Mouse (Mus musculus): Measurements from ENCODE around the gene Fastkd1. TPM values are rescaled to one million over a fixed set of nuclear protein-coding genes. Genes with fewer than 3 reads are reported as not detected.
"Not testable (repeated sequence)": the region's sequence is repeated elsewhere in the genome, so short reads cannot be mapped to it uniquely, and the experiment has no call there.

Fastkd1 gene
- polyA plus RNA-seq, 1 experiment: 7.8 TPM

GRCm38 (mm10) chr2:69684488-69684887 lies 28.8 kb downstream of the Fastkd1 start:
- Histone ChIP-seq H3K27ac (ENCODE audit: control insufficient read depth, insufficient read depth, low read depth, low read length) (no peak overlapping the region), H3K27me3 (ENCODE audit: control insufficient read depth, insufficient read depth, low read length) (no peaks in the 10 kb centered on the region), H3K4me1 (ENCODE audit: control insufficient read depth, insufficient read depth, low read length) (no peaks in the 10 kb centered on the region), H3K36me3 (ENCODE audit: control insufficient read depth, insufficient read depth, low read length) (no peaks in the 10 kb centered on the region), H3K4me3 (ENCODE audit: control insufficient read depth, low read depth, low read length) (no peak overlapping the region)
- TF ChIP-seq POLR2A (IDR thresholded peaks at IDR 0.05; ENCODE audit: control insufficient read depth, low read depth, low read length): no peak

- H3K36me3 ChIP-seq (ENCODE audit: control insufficient read depth, insufficient read depth, low read length): no peaks in the 10 kb centered on the region
- no peak for TF ChIP-seq POLR2A (IDR thresholded peaks at IDR 0.05; ENCODE audit: control insufficient read depth, low read depth, low read length)
- no peak overlapping the region for H3K27ac ChIP-seq (ENCODE audit: control insufficient read depth, insufficient read depth, low read depth, low read length)
- H3K27me3 ChIP-seq (ENCODE audit: control insufficient read depth, insufficient read depth, low read length): no peaks in the 10 kb centered on the region
- H3K4me3 ChIP-seq (ENCODE audit: control insufficient read depth, low read depth, low read length): no peak overlapping the region; the same call in 1 of the 2 replicates
- H3K4me1 ChIP-seq (ENCODE audit: control insufficient read depth, insufficient read depth, low read length): no peaks in the 10 kb centered on the region
Measured at GRCm38 (mm10) chr2:69683036-69683805, 30.1 kb downstream of the Fastkd1 start.

- Histone ChIP-seq H3K27ac (ENCODE audit: control insufficient read depth, insufficient read depth, low read depth, low read length) (no peak overlapping the region), H3K4me3 (ENCODE audit: control insufficient read depth, low read depth, low read length) (no peak overlapping the region), H3K4me1 (ENCODE audit: control insufficient read depth, insufficient read depth, low read length) (no peaks in the 10 kb centered on the region), H3K27me3 (ENCODE audit: control insufficient read depth, insufficient read depth, low read length) (no peaks in the 10 kb centered on the region), H3K36me3 (ENCODE audit: control insufficient read depth, insufficient read depth, low read length) (no peaks in the 10 kb centered on the region)
- no peak for TF ChIP-seq POLR2A (IDR thresholded peaks at IDR 0.05; ENCODE audit: control insufficient read depth, low read depth, low read length)
- TF ChIP-seq CTCF (IDR thresholded peaks at IDR 0.05; ENCODE audit: control insufficient read depth, insufficient read depth, insufficient replicate concordance, low read depth, low read length): no peak
Measured at GRCm38 (mm10) chr2:69681931-69682330, 31.4 kb downstream of the Fastkd1 start.

GRCm38 (mm10) chr2:69679990-69680389 lies 33.3 kb downstream of the Fastkd1 start:
- H3K4me3 ChIP-seq (ENCODE audit: control insufficient read depth, low read depth, low read length): no peak overlapping the region
- no peaks in the 10 kb centered on the region for H3K27me3 ChIP-seq (ENCODE audit: control insufficient read depth, insufficient read depth, low read length)
- TF ChIP-seq POLR2A (IDR thresholded peaks at IDR 0.05; ENCODE audit: control insufficient read depth, low read depth, low read length) (no peak), CTCF (IDR thresholded peaks at IDR 0.05; ENCODE audit: control insufficient read depth, insufficient read depth, insufficient replicate concordance, low read depth, low read length) (0 out of 2 replicates have a peak, but pooled peaks have one; percentile 28)
- H3K4me1 ChIP-seq (ENCODE audit: control insufficient read depth, insufficient read depth, low read length): no peaks in the 10 kb centered on the region
- H3K36me3 ChIP-seq (ENCODE audit: control insufficient read depth, insufficient read depth, low read length): no peaks in the 10 kb centered on the region
- H3K27ac ChIP-seq (ENCODE audit: control insufficient read depth, insufficient read depth, low read depth, low read length): no peak overlapping the region

- H3K27ac ChIP-seq (ENCODE audit: control insufficient read depth, insufficient read depth, low read depth, low read length); H3K36me3 ChIP-seq (ENCODE audit: control insufficient read depth, insufficient read depth, low read length); H3K4me1 ChIP-seq (ENCODE audit: control insufficient read depth, insufficient read depth, low read length); H3K27me3 ChIP-seq (ENCODE audit: control insufficient read depth, insufficient read depth, low read length); H3K4me3 ChIP-seq (ENCODE audit: control insufficient read depth, low read depth, low read length): not testable (repeated sequence)
Measured at GRCm38 (mm10) chr2:69677215-69677614, 36.1 kb downstream of the Fastkd1 start.

- Histone ChIP-seq H3K27ac (ENCODE audit: control insufficient read depth, insufficient read depth, low read depth, low read length) (no peak overlapping the region), H3K4me1 (ENCODE audit: control insufficient read depth, insufficient read depth, low read length) (no peaks in the 10 kb centered on the region), H3K27me3 (ENCODE audit: control insufficient read depth, insufficient read depth, low read length) (no peaks in the 10 kb centered on the region), H3K4me3 (ENCODE audit: control insufficient read depth, low read depth, low read length) (no peak overlapping the region), H3K36me3 (ENCODE audit: control insufficient read depth, insufficient read depth, low read length) (no peaks in the 10 kb centered on the region)
- TF ChIP-seq CTCF (IDR thresholded peaks at IDR 0.05; ENCODE audit: control insufficient read depth, insufficient read depth, insufficient replicate concordance, low read depth, low read length) (no peak), POLR2A (IDR thresholded peaks at IDR 0.05; ENCODE audit: control insufficient read depth, low read depth, low read length) (no peak)
Measured at GRCm38 (mm10) chr2:69676713-69677112, 36.6 kb downstream of the Fastkd1 start.

- H3K4me1 ChIP-seq (ENCODE audit: control insufficient read depth, insufficient read depth, low read length): no peaks in the 10 kb centered on the region; the same call in 1 of the 2 replicates
- H3K27ac ChIP-seq (ENCODE audit: control insufficient read depth, insufficient read depth, low read depth, low read length): no peak overlapping the region
- no peaks in the 10 kb centered on the region for H3K36me3 ChIP-seq (ENCODE audit: control insufficient read depth, insufficient read depth, low read length)
- no peak overlapping the region for H3K4me3 ChIP-seq (ENCODE audit: control insufficient read depth, low read depth, low read length)
- no peak for TF ChIP-seq POLR2A (IDR thresholded peaks at IDR 0.05; ENCODE audit: control insufficient read depth, low read depth, low read length)
- TF ChIP-seq CTCF (IDR thresholded peaks at IDR 0.05; ENCODE audit: control insufficient read depth, insufficient read depth, insufficient replicate concordance, low read depth, low read length): no peak
- no peaks in the 10 kb centered on the region for H3K27me3 ChIP-seq (ENCODE audit: control insufficient read depth, insufficient read depth, low read length)
Measured at GRCm38 (mm10) chr2:69675266-69675665, 38.0 kb downstream of the Fastkd1 start.

- Histone ChIP-seq H3K36me3 (ENCODE audit: control insufficient read depth, insufficient read depth, low read length) (no peaks in the 10 kb centered on the region), H3K4me3 (ENCODE audit: control insufficient read depth, low read depth, low read length) (no peak overlapping the region), H3K27me3 (ENCODE audit: control insufficient read depth, insufficient read depth, low read length) (no peaks in the 10 kb centered on the region), H3K27ac (ENCODE audit: control insufficient read depth, insufficient read depth, low read depth, low read length) (no peak overlapping the region), H3K4me1 (ENCODE audit: control insufficient read depth, insufficient read depth, low read length) (no peaks in the 10 kb centered on the region; the same call in 1 of the 2 replicates)
- TF ChIP-seq POLR2A (IDR thresholded peaks at IDR 0.05; ENCODE audit: control insufficient read depth, low read depth, low read length) (no peak), CTCF (IDR thresholded peaks at IDR 0.05; ENCODE audit: control insufficient read depth, insufficient read depth, insufficient replicate concordance, low read depth, low read length) (no peak)
Measured at GRCm38 (mm10) chr2:69673723-69674122, 39.6 kb downstream of the Fastkd1 start.
